ENCODE assay signal across 20 mouse cellular contexts in the genomic region with DNA sequence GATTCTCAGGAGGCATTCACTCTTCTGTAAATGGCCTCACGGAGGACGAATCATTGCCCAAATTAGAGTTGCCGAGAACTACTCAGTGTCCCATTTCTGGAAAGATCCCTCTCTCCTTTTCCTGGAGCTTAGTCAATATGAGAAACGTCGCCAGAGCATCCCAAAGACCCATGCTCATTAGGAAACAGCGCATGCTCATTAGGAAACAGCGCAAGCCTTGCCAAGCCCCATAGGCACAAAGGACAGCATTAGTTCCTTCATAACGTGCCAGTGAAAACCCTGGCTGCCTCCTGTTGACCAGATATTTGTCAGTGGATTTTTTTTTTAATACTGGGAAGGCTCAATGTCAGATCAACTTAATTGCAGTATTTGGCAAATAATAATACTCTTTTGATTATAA.
DNase-seq lines count a peak whose midpoint lies in the region; ATAC-seq and TF ChIP-seq lines count a peak whose summit lies in the region.
"Had no signal": no experiment of that assay in that cellular context is flagged by ENCODE, and none has a peak within 500 bp of the region (broad histone marks: within the 10 kb centered on the region; RNA-seq: fewer than 3 reads in every experiment).

No protein-coding gene starts in this region.

- H3K4me2 ChIP-seq in embryonic facial prominence, embryonic 14.5 days (ENCODE audit: low read depth, low read length) = no peak overlapping the region
- H3K4me2 ChIP-seq in forebrain, postnatal 0 days (ENCODE audit: low read depth) = no peak overlapping the region
- H3K4me2 ChIP-seq: heart, embryonic 11.5 days; lung, embryonic 15.5 days had no signal

- intact Hi-C loops in left cerebral cortex, postnatal 4 days (cut with DNase I) = no loop called here

- no peaks in the 10 kb centered on the region for H3K36me3 ChIP-seq in embryonic facial prominence, embryonic 14.5 days (ENCODE audit: control insufficient read depth, insufficient read depth, low read length)
- no peaks in the 10 kb centered on the region for H3K36me3 ChIP-seq in embryonic facial prominence, embryonic 10.5 days (replicated peaks)
- H3K36me3 ChIP-seq in forebrain, postnatal 0 days (ENCODE audit: insufficient read depth) = no peaks in the 10 kb centered on the region
- H3K36me3 ChIP-seq: G1E; lung, embryonic 15.5 days had no signal

- no peaks in the 10 kb centered on the region for H3K4me1 ChIP-seq in embryonic facial prominence, embryonic 14.5 days (ENCODE audit: control insufficient read depth, insufficient read depth, low read length)
- H3K4me1 ChIP-seq in embryonic facial prominence, embryonic 10.5 days = no peaks in the 10 kb centered on the region
- H3K4me1 ChIP-seq in forebrain, postnatal 0 days (ENCODE audit: insufficient read depth) = no peaks in the 10 kb centered on the region
- H3K4me1 ChIP-seq: lung, embryonic 15.5 days had no signal

- H3K27me3 ChIP-seq in embryonic facial prominence, embryonic 14.5 days (replicated peaks; ENCODE audit: control insufficient read depth, insufficient read depth, low read length) = no peaks in the 10 kb centered on the region
- no peaks in the 10 kb centered on the region for H3K27me3 ChIP-seq in embryonic facial prominence, embryonic 10.5 days (replicated peaks; ENCODE audit: low read depth, poor library complexity, severe bottlenecking)
- no peaks in the 10 kb centered on the region for H3K27me3 ChIP-seq in forebrain, postnatal 0 days (ENCODE audit: insufficient read depth, low read length)
- H3K27me3 ChIP-seq: lung, embryonic 15.5 days had no signal

- H3K9ac ChIP-seq in embryonic facial prominence, embryonic 14.5 days (ENCODE audit: low read depth, low read length) = no peak overlapping the region
- H3K9ac ChIP-seq in forebrain, postnatal 0 days = no peak overlapping the region
- H3K9ac ChIP-seq: liver, embryonic 14.5 days; lung, embryonic 15.5 days had no signal

- TF ChIP-seq CTCF in forebrain, postnatal 0 days (IDR thresholded peaks at IDR 0.05; ENCODE audit: low read depth) = no peak

- no peak overlapping the region for H3K27ac ChIP-seq in embryonic facial prominence, embryonic 14.5 days (replicated peaks; ENCODE audit: low read depth, low read length)
- H3K27ac ChIP-seq in embryonic facial prominence, embryonic 10.5 days (replicated peaks) = no peak overlapping the region
- H3K27ac ChIP-seq in forebrain, postnatal 0 days (ENCODE audit: low read depth, low read length) = no peak overlapping the region
- H3K27ac ChIP-seq: gastrocnemius, adult 2 months; liver, embryonic 14.5 days; lung, embryonic 15.5 days had no signal

- WGBS in embryonic facial prominence, embryonic 14.5 days = 71% methylated on average over 8 of the region's 8 CpGs
- 86% methylated on average over 8 of the region's 8 CpGs for WGBS in embryonic facial prominence, embryonic 10.5 days
- 30% methylated on average over 8 of the region's 8 CpGs for WGBS in forebrain, postnatal 0 days

- ATAC-seq in embryonic facial prominence, embryonic 14.5 days (ENCODE audit: low read depth) = no peak
- peak; percentile 29; the same call in 1 of the 2 replicates for ATAC-seq in forebrain, postnatal 0 days

- DNase-seq in embryonic facial prominence, embryonic 14.5 days (ENCODE audit: low spot score) = peak; percentile 40
- DNase-seq in embryonic facial prominence, embryonic 10.5 days (ENCODE audit: low spot score) = no peak
- DNase-seq in left cerebral cortex, postnatal 4 days = peak; percentile 36
- DNase-seq in left cerebral cortex, adult 18-20 months (ENCODE audit: low spot score in 2 of 2) = no peak
- peak; percentile 88 for DNase-seq in Muller cell, postnatal 12 days (ENCODE audit: inconsistent ontology term)
- DNase-seq in forebrain, postnatal 0 days = peak; percentile 37
- no peak for DNase-seq in adrenal gland, adult (ENCODE audit: inconsistent age in 2 of 2, low spot score in 1 of 2)
- no peak for DNase-seq in right cerebral cortex, postnatal 36 days (ENCODE audit: low spot score in 2 of 2)
- DNase-seq: cerebellum, adult 9-11 months; gastrocnemius, adult 2 months; heart, postnatal 10 days; kidney, adult 2 months; kidney, postnatal 10 days; lung, postnatal 4 days; thymus, adult 2 months had no signal

- no peak overlapping the region for H3K4me3 ChIP-seq in embryonic facial prominence, embryonic 14.5 days (ENCODE audit: low read depth, low read length)
- no peak overlapping the region for H3K4me3 ChIP-seq in embryonic facial prominence, embryonic 10.5 days
- H3K4me3 ChIP-seq in forebrain, postnatal 0 days (ENCODE audit: low read depth, low read length) = no peak overlapping the region
- H3K4me3 ChIP-seq: gastrocnemius, adult 2 months; lung, embryonic 15.5 days; myocyte had no signal

- no peaks in the 10 kb centered on the region for H3K9me3 ChIP-seq in embryonic facial prominence, embryonic 14.5 days (ENCODE audit: control insufficient read depth, low read length)
- no peaks in the 10 kb centered on the region for H3K9me3 ChIP-seq in embryonic facial prominence, embryonic 10.5 days
- H3K9me3 ChIP-seq in forebrain, postnatal 0 days (ENCODE audit: low read length) = no peaks in the 10 kb centered on the region
- H3K9me3 ChIP-seq: G1E; lung, embryonic 15.5 days had no signal

Comparison
In these comparisons a context has a peak if more than half of its experiments do, and no peak if none do; other contexts are left out.
1. DNase-seq: peak in embryonic facial prominence, embryonic 14.5 days (single experiment), left cerebral cortex, postnatal 4 days (single experiment), Muller cell, postnatal 12 days (single experiment) and forebrain, postnatal 0 days (single experiment); none in embryonic facial prominence, embryonic 10.5 days (single experiment), left cerebral cortex, adult 18-20 months (0 of 2), adrenal gland, adult (0 of 2) and right cerebral cortex, postnatal 36 days (0 of 2).